Mouse (Mus musculus) kidney, adult 2 months (tissue): ENCODE measurements around the gene Tead1. TPM values are rescaled to one million over a fixed set of nuclear protein-coding genes. Genes with fewer than 3 reads are reported as not detected.

Experiments used
- DNase-seq: peaks from one replicate; pipeline ENCODE4 v3.0.0; 2021
- H3K27ac ChIP-seq: fragments of 200-500 bp; 2 replicates; pipeline ENCODE4 v1.5.1; 2012; ENCODE audit warnings: low read depth, low read length, control low read depth, inconsistent platforms; ENCODE audit not compliant: insufficient read depth
- H3K27me3 ChIP-seq: fragments of 200-500 bp; replicated peaks from 2 replicates; pipeline ENCODE4 v1.6.1; 2012; ENCODE audit warnings: mild to moderate bottlenecking, moderate library complexity, low read length, inconsistent platforms; ENCODE audit not compliant: control insufficient read depth, insufficient read depth
- H3K36me3 ChIP-seq: fragments of 200-500 bp; 2 replicates; pipeline ENCODE4 v1.6.1; 2012; ENCODE audit warnings: mild to moderate bottlenecking, moderate library complexity, low read length, inconsistent platforms; ENCODE audit not compliant: control insufficient read depth, insufficient read depth
- H3K4me1 ChIP-seq: fragments of 200-500 bp; 2 replicates; pipeline ENCODE4 v1.6.1; 2011; ENCODE audit warnings: low read length; ENCODE audit not compliant: control insufficient read depth, insufficient read depth
- H3K4me3 ChIP-seq: fragments of 200-500 bp; 2 replicates; pipeline ENCODE4 v1.5.1; 2011; ENCODE audit warnings: mild to moderate bottlenecking, low read depth, low read length, control low read depth; ENCODE audit not compliant: insufficient read depth
- CTCF ChIP-seq: fragments of 200-500 bp; conservative IDR thresholded peaks from 2 replicates; pipeline ENCODE4 v1.5.1; 2011; ENCODE audit warnings: low read depth, mild to moderate bottlenecking, control low read depth, low read length, moderate library complexity, mixed read lengths; ENCODE audit not compliant: insufficient read depth, insufficient read length
- POLR2A ChIP-seq: fragments of 200-500 bp; IDR thresholded peaks from one replicate; pipeline ENCODE4 v1.6.1; 2011; ENCODE audit warnings: low read depth, low read length, control low read depth
- WGBS: fragments of 180-500 bp; shearing (Covaris S2); methylation state at CpG from one replicate; pipeline ENCODE4 v1.1.7; 2018; 5-methylcytosine and 5-hydroxymethylcytosine counted together
- polyA plus RNA-seq: library from polyadenylated mRNA; depleted of rRNA; stranded (reverse); fragments of >200 nt; gene quantifications from 2 replicates; pipeline ENCODE4 v1.2.3, GENCODE M21; 2012

Tead1 gene
- polyA plus RNA-seq, 1 experiment, result 14.7 TPM

GRCm38 (mm10) chr7:112669993-112670392, 9.1 kb upstream of the Tead1 start:
- Histone ChIP-seq H3K4me1 (no peaks in the 10 kb centered on the region), H3K36me3 (no peaks in the 10 kb centered on the region), H3K4me3 (no peak overlapping the region), H3K27ac (no peak overlapping the region), H3K27me3 (no peaks in the 10 kb centered on the region)
- no peak for TF ChIP-seq POLR2A
- TF ChIP-seq CTCF, result no peak
- no peak for DNase-seq
- 90% methylated on average over 2 of the region's 2 CpGs for WGBS

DNA sequence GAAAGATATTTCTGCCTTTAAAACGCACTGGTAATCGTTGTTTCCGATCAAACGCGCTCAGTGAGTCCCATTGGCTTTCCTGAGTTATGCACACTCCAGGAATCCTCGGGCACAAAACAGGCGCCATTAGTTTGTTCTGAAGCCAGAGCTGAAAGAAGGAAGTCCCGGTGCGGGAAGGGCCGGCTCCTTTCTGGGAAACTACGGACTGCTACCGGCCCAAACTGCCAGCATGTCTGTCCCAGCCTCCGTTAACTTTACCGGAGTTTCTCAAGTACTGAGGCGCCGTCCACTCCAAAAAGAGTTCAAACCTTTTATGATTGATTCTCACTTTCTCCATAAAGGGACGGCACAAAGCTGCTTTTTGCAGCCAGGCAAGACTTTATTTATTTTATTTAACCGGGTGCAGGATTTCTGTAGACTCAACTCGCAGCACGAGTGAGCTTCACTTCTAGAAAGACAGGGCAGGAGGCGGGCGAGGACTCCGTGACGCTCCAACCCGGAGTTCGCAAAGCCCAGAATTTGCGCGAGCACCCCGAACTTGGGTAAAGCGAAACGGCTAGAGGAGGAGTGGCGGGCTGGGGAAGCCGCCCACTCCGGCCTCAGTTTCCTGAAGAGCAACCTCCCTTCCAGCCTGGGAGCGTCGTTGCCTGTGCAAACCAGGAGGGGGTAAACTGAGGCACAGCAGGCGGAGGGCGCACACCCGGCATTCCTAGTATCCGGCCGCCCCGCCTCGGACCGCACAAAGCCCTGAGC, 524 bp upstream of the Tead1 start:
- TF ChIP-seq CTCF, result no peak
- TF ChIP-seq POLR2A, result no peak
- Histone ChIP-seq H3K27ac (peak overlapping the region; percentile 81), H3K36me3 (no peaks in the 10 kb centered on the region), H3K27me3 (no peaks in the 10 kb centered on the region), H3K4me3 (peak overlapping the region; percentile 84), H3K4me1 (peaks cover 2% of the 10 kb centered on the region; the same call in 1 of the 2 replicates)
- WGBS, result under 1% methylated on average over 44 of the region's 44 CpGs
- peak; percentile 83 for DNase-seq

- Histone ChIP-seq H3K27ac (peak overlapping the region; percentile 98), H3K4me1 (peaks cover 2% of the 10 kb centered on the region; the same call in 1 of the 2 replicates), H3K27me3 (no peaks in the 10 kb centered on the region), H3K4me3 (peak overlapping the region; percentile 84), H3K36me3 (no peaks in the 10 kb centered on the region)
- peak; percentile 88 for DNase-seq
- no peak for TF ChIP-seq POLR2A
- no peak for TF ChIP-seq CTCF
- WGBS, result 3% methylated on average over 95 of the region's 95 CpGs
These were observed 561 bp downstream of the Tead1 start for GRCm38 (mm10) chr7:112679513-112680245.

GRCm38 (mm10) chr7:112680498-112681251, 1.6 kb downstream of the Tead1 start:
- Histone ChIP-seq H3K27me3 (no peaks in the 10 kb centered on the region), H3K27ac (peak overlapping the region; percentile 69), H3K4me1 (peaks cover 2% of the 10 kb centered on the region; the same call in 1 of the 2 replicates), H3K36me3 (no peaks in the 10 kb centered on the region), H3K4me3 (peak overlapping the region; percentile 74)
- peak; percentile 64 for DNase-seq
- 8% methylated on average over 22 of the region's 22 CpGs for WGBS
- TF ChIP-seq POLR2A (no peak), CTCF (no peak)

DNA sequence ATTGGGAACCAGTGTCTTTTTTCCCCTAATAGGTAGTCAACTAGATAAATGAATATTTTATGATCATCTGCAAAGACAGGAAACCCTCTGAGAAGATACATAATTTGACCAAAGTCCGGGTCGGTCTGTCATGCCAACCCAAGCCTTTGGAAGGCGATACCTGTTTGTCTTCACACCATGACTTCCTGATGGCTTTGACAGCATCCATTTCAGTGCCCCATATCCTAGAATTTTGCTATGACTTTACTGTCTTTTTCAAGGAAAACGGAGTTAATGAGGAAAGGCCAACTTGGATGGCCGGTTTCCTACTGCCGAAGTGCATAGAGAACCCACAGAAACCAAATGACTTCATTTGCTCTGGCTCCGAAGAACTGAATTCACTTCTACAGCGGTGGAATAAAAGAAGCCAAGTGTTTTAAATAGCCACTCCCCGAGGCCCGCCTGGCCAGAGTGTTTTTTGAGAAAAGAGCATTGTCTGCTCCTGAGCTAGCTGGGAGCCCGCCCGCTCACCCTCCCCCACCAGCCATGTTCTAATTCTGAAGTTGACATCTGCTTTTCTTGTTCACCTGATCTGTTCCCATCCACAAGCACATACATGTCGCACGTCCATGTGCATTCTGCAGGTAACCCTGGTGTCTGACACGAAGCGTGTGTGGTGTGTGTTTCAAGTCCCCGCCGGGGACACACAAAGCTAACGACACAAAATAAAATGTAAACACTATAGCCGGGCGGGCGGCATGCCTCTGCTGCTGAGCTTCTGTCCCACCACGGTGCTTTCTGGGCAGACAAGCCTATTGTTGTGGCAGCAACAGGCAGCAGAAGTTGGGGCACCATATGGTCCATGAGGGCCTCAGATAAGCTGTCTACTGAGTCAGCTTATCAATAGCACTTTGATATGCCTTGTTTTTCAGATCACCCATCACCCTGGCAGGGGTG, 5.8 kb downstream of the Tead1 start:
- 74% methylated on average over 23 of the region's 23 CpGs for WGBS
- TF ChIP-seq POLR2A (no peak), CTCF (no peak)
- H3K4me1 ChIP-seq, result peaks cover 23% of the 10 kb centered on the region
- no peaks in the 10 kb centered on the region for H3K27me3 ChIP-seq
- H3K4me3 ChIP-seq, result no peak overlapping the region
- no peak overlapping the region for H3K27ac ChIP-seq
- DNase-seq, result no peak
- H3K36me3 ChIP-seq, result no peaks in the 10 kb centered on the region

DNA sequence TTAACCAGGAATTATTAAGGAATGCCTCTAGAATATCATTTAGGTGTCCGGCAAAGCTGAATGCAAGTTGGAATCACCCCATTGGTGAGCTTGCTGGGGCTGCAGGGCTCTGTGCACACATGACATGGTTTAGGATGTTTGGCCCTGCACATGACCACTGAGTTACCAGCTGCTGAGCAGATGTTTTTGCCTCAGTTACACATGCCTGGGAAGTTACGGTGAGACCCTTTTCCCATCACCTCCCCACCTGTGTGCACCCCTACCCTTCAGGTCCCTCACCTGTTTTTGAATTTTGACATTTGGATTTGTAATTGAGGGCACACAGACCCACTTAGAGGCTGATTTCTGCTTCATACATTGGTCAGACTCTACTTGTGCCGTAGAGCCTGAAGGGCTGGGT, 6.9 kb downstream of the Tead1 start:
- Histone ChIP-seq H3K27me3 (no peaks in the 10 kb centered on the region), H3K36me3 (no peaks in the 10 kb centered on the region), H3K4me3 (no peak overlapping the region), H3K4me1 (peaks cover 30% of the 10 kb centered on the region), H3K27ac (no peak overlapping the region)
- TF ChIP-seq CTCF, result no peak
- no peak for TF ChIP-seq POLR2A
- WGBS, result 77% methylated on average over 3 of the region's 3 CpGs
- DNase-seq, result no peak
